8 mouse cellular contexts compared by ENCODE assay signal in the genomic region with DNA sequence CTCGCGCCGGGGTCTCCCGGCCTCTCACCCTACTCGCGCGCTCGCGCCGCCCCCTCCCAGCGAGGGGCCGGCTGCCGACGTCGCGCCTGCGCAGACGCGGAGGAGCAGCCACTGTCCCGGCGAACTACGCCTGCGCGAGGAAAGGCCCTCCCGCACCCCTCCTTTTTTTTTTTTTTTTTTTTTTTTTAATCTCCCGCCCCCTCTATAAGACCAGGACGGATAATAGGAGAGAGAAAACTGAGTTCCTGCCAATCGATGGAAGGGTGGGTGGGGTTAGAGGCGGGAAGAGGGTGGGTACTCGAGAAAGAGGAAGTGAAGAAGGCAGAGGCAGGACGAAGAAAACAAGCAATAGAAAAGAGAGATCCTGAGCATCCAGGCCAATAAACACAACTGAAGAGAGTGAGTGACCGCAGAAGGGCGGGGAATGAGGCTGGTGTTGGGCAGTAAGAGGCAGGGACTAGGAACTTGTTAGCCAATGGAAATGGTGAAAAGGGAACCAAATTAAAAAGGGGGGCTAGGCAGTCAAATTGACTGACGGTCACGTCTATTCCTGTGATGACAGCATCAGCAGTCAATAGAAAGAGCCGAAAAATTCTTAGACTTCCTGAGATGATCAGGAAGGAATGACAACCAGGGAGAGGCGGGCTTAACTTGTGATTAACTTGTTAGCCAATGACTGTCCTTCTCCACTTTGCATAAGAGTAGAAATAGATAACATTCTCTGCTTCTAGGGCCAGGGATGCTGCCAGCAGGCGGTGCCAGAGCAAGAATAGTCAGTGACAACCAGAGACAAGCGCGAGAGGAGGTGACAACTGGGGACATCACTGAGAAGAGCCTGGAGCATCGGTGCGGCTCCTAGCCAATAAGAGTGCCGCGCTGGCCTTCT. TPM values are rescaled to one million over a fixed set of nuclear protein-coding genes. Genes with fewer than 3 reads are reported as not detected.
A peak's percentile ranks its signal among the peaks of the same experiment; 100 is the strongest.
DNase-seq lines count a peak whose midpoint lies in the region; ATAC-seq and TF ChIP-seq lines count a peak whose summit lies in the region.

A gene (plus strand): TSS at position 338 of the 886 bp plus-strand sequence.

- no peak for TF ChIP-seq EP300 in liver, embryonic 14.5 days (IDR thresholded peaks at IDR 0.05; ENCODE audit: low read depth)
- TF ChIP-seq EP300 in stomach, postnatal 0 days (optimal IDR thresholded peaks at IDR 0.05): no peak

- peak; percentile 91 to 95 for DNase-seq in CD8-positive naive resting alpha-beta T cell, adult 2 months (ENCODE audit: low read depth in 2 of 2, low spot score in 2 of 2)
- DNase-seq in c-Kit-positive CD71-negative TER-119-negative erythroid progenitor cells, embryonic 14.5 days (ENCODE audit: low read depth): peak; percentile 96
- DNase-seq in forebrain, embryonic 10.5 days (ENCODE audit: extremely low spot score, low spot score): peak; percentile 90
- peak; percentile 94 to 98 for DNase-seq in kidney, postnatal 25 days
- DNase-seq in liver, embryonic 14.5 days (ENCODE audit: low read depth in 3 of 3, low spot score in 3 of 3): peak; percentile 94 to 97 (median 95)
- DNase-seq in neural tube, embryonic 11.5 days (ENCODE audit: low spot score): peak; percentile 97
- DNase-seq in stomach, postnatal 0 days (ENCODE audit: low spot score): peak; percentile 93

- H3K27ac ChIP-seq in forebrain, embryonic 10.5 days: peak within 1 kb of the TSS; percentile 95
- H3K27ac ChIP-seq in heart, embryonic 15.5 days: peak within 1 kb of the TSS; percentile 93
- peak within 1 kb of the TSS; percentile 85 for H3K27ac ChIP-seq in liver, embryonic 14.5 days
- peak within 1 kb of the TSS; percentile 76 for H3K27ac ChIP-seq in neural tube, embryonic 11.5 days (ENCODE audit: low read depth, low read length)
- peak within 1 kb of the TSS; percentile 91 for H3K27ac ChIP-seq in stomach, postnatal 0 days (replicated peaks)

- H3K4me1 ChIP-seq in forebrain, embryonic 10.5 days: peaks cover 38% of the 10 kb centered on the region
- H3K4me1 ChIP-seq in heart, embryonic 15.5 days (replicated peaks): peaks cover 37% of the 10 kb centered on the region
- H3K4me1 ChIP-seq in liver, embryonic 14.5 days (replicated peaks; ENCODE audit: control insufficient read depth in 2 of 2, insufficient read depth in 2 of 2, low read length in 1 of 2): peaks cover 15 to 16% of the 10 kb centered on the region in 2 experiments
- H3K4me1 ChIP-seq in neural tube, embryonic 11.5 days (ENCODE audit: control insufficient read depth, insufficient read depth, low read length): peaks cover 13% of the 10 kb centered on the region
- peaks cover 3% of the 10 kb centered on the region; the same call in 1 of the 2 replicates for H3K4me1 ChIP-seq in stomach, postnatal 0 days (replicated peaks; ENCODE audit: control insufficient read depth, insufficient read depth)

- H3K9ac ChIP-seq in heart, embryonic 15.5 days: peak within 1 kb of the TSS; percentile 94
- peak within 1 kb of the TSS; percentile 99 for H3K9ac ChIP-seq in liver, embryonic 14.5 days (replicated peaks)
- peak within 1 kb of the TSS; percentile 88 for H3K9ac ChIP-seq in neural tube, embryonic 11.5 days (ENCODE audit: low read length)
- peak within 1 kb of the TSS; percentile 92 for H3K9ac ChIP-seq in stomach, postnatal 0 days (ENCODE audit: low read length)

- WGBS in forebrain, embryonic 10.5 days: under 1% methylated on average over 26 of the region's 44 CpGs
- WGBS in heart, embryonic 15.5 days: under 1% methylated on average over 44 of the region's 44 CpGs
- 0% methylated on average over 36 of the region's 44 CpGs for WGBS in liver, embryonic 14.5 days (ENCODE audit: insufficient replicate concordance)
- WGBS in neural tube, embryonic 11.5 days: under 1% methylated on average over 35 of the region's 44 CpGs
- WGBS in stomach, postnatal 0 days: 0% methylated on average over 35 of the region's 44 CpGs

- peak; percentile 88 for TF ChIP-seq CTCF in liver, embryonic 14.5 days (IDR thresholded peaks at IDR 0.05; ENCODE audit: low read depth)
- TF ChIP-seq CTCF in stomach, postnatal 0 days (IDR thresholded peaks at IDR 0.05; ENCODE audit: low read depth): peak; percentile 75

- ATAC-seq in heart, embryonic 15.5 days (replicated peaks; ENCODE audit: insufficient number of reproducible peaks, insufficient read depth, low FRiP score, low read depth): peak; percentile 93
- ATAC-seq in liver, embryonic 14.5 days (ENCODE audit: insufficient read depth): peak; percentile 85
- peak; percentile 86 for ATAC-seq in neural tube, embryonic 11.5 days (ENCODE audit: insufficient read depth, low FRiP score, low TSS enrichment)
- peak; percentile 96 for ATAC-seq in stomach, postnatal 0 days (ENCODE audit: low FRiP score, low TSS enrichment)

- H3K36me3 ChIP-seq in forebrain, embryonic 10.5 days (replicated peaks): peaks cover 19% of the 10 kb centered on the region
- H3K36me3 ChIP-seq in heart, embryonic 15.5 days: peaks cover 3% of the 10 kb centered on the region; the same call in 1 of the 2 replicates
- no peaks in the 10 kb centered on the region; the same call in none of the 2 replicates for H3K36me3 ChIP-seq in liver, embryonic 14.5 days (replicated peaks; ENCODE audit: control insufficient read depth, insufficient read depth, low read depth)
- H3K36me3 ChIP-seq in neural tube, embryonic 11.5 days (ENCODE audit: control insufficient read depth, insufficient read depth, low read length): no peaks in the 10 kb centered on the region
- H3K36me3 ChIP-seq in stomach, postnatal 0 days (ENCODE audit: control insufficient read depth, insufficient read depth, low read length): 0 out of 2 replicates have a peak, but pooled peaks cover under 1% of the 10 kb centered on the region

- H3K27me3 ChIP-seq in forebrain, embryonic 10.5 days (ENCODE audit: poor library complexity, severe bottlenecking): peaks cover 15% of the 10 kb centered on the region
- H3K27me3 ChIP-seq in heart, embryonic 15.5 days: no peaks in the 10 kb centered on the region
- no peaks in the 10 kb centered on the region for H3K27me3 ChIP-seq in liver, embryonic 14.5 days (ENCODE audit: control insufficient read depth, insufficient read depth, low read length)
- no peaks in the 10 kb centered on the region for H3K27me3 ChIP-seq in neural tube, embryonic 11.5 days (ENCODE audit: control insufficient read depth, insufficient read depth, low read length)
- no peaks in the 10 kb centered on the region for H3K27me3 ChIP-seq in stomach, postnatal 0 days (ENCODE audit: control insufficient read depth, insufficient read depth, low read length)

- no peaks in the 10 kb centered on the region; the same call in 1 of the 2 replicates for H3K9me3 ChIP-seq in forebrain, embryonic 10.5 days
- H3K9me3 ChIP-seq in heart, embryonic 15.5 days (replicated peaks): no peaks in the 10 kb centered on the region
- H3K9me3 ChIP-seq in liver, embryonic 14.5 days (ENCODE audit: control insufficient read depth, low read length): no peaks in the 10 kb centered on the region
- H3K9me3 ChIP-seq in neural tube, embryonic 11.5 days (ENCODE audit: control insufficient read depth, low read length): no peaks in the 10 kb centered on the region
- H3K9me3 ChIP-seq in stomach, postnatal 0 days (ENCODE audit: control insufficient read depth, low read length): no peaks in the 10 kb centered on the region

- peak within 1 kb of the TSS; percentile 90 for H3K4me2 ChIP-seq in heart, embryonic 15.5 days
- H3K4me2 ChIP-seq in liver, embryonic 14.5 days (ENCODE audit: low read depth): peak within 1 kb of the TSS; percentile 91
- peak within 1 kb of the TSS; percentile 91 for H3K4me2 ChIP-seq in neural tube, embryonic 11.5 days (ENCODE audit: low read depth)
- H3K4me2 ChIP-seq in stomach, postnatal 0 days (replicated peaks; ENCODE audit: low read depth): peak within 1 kb of the TSS; percentile 98

- H3K4me3 ChIP-seq in forebrain, embryonic 10.5 days: peak within 1 kb of the TSS; percentile 94
- peak within 1 kb of the TSS; percentile 90 for H3K4me3 ChIP-seq in heart, embryonic 15.5 days
- peak within 1 kb of the TSS; percentile 78 to 95 for H3K4me3 ChIP-seq in liver, embryonic 14.5 days (ENCODE audit: insufficient read depth in 1 of 2, low read depth in 2 of 2, low read length in 2 of 2)
- peak within 1 kb of the TSS; percentile 61 for H3K4me3 ChIP-seq in neural tube, embryonic 11.5 days (ENCODE audit: low read depth, low read length)
- H3K4me3 ChIP-seq in stomach, postnatal 0 days (ENCODE audit: low read depth, low read length): peak within 1 kb of the TSS; percentile 93

RNA-seq across cellular contexts. Expression of the gene that starts here (rescaled TPM):
- polyA plus RNA-seq in forebrain, embryonic 10.5 days (2016; fragmentation: Nextera tagmentation; extraction: Ambion mirVana): 10.7 and 10.8 TPM in 2 replicates
- 11.6 and 15.4 TPM in 2 replicates for polyA plus RNA-seq in heart, embryonic 15.5 days (2015; fragmentation: Nextera tagmentation; extraction: Ambion mirVana)
- polyA plus RNA-seq in liver, embryonic 14.5 days (2012; rRNA removed): 10.6 and 15.6 TPM in 2 replicates
- 31.0 and 31.1 TPM in 2 replicates for polyA plus RNA-seq in liver, embryonic 14.5 days (2014; fragmentation: Nextera tagmentation; extraction: Ambion mirVana)
- polyA plus RNA-seq in neural tube, embryonic 11.5 days (2014; fragmentation: Nextera tagmentation; extraction: Ambion mirVana): 87.1 and 113 TPM in 2 replicates
- polyA plus RNA-seq in stomach, postnatal 0 days (2015; fragmentation: Nextera tagmentation; extraction: Ambion mirVana): 11.7 and 15.9 TPM in 2 replicates

Comparison
In these comparisons a context has a peak if more than half of its experiments do, and no peak if none do; other contexts are left out.
1. Peak in every context shown above with its lines: DNase-seq, ATAC-seq, H3K4me3 ChIP-seq and H3K27ac ChIP-seq.